Mouse (Mus musculus): ENCODE results near the gene Cd300lg. TPM values are rescaled to one million over a fixed set of nuclear protein-coding genes. Genes with fewer than 3 reads are reported as not detected.

Gene Cd300lg
- 0.25 TPM for polyA plus RNA-seq (2015; fragmentation: Illumina TruSeq; extraction: RNeasy Lipid Tissue Mini Kit (QIAGEN cat#74804); ENCODE audit: low read depth, low replicate concordance)

GRCm38 (mm10) chr11:102041350-102041949 is at the start of gene Cd300lg:
Gene Cd300lg (plus strand): TSS chr11:102041509.

GRCm38 (mm10) chr11:102028087-102028816 is 13.1 kb upstream of the Cd300lg start, which contains the start of gene Mpp3:
Gene Mpp3 (minus strand): TSS chr11:102028461.

GRCm38 (mm10) chr11:102087931-102088898 is 46.9 kb downstream of the Cd300lg start, which contains the start of gene Mpp2:
Gene Mpp2 (minus strand): TSS chr11:102088515.

GRCm38 (mm10) chr11:102101219-102101618 is 59.9 kb downstream of the Cd300lg start, which contains the start of gene Ppy:
Gene Ppy (minus strand): TSS chr11:102101319.

Other genes starting within 250 kb of the Cd300lg start
- 0.79 TPM for gene Meox1, start 147.1 kb upstream of the Cd300lg start, polyA plus RNA-seq (2015; fragmentation: Illumina TruSeq; extraction: RNeasy Lipid Tissue Mini Kit (QIAGEN cat#74804); ENCODE audit: low read depth, low replicate concordance)
- gene Sost, start 74.5 kb upstream of the Cd300lg start, polyA plus RNA-seq (2015; fragmentation: Illumina TruSeq; extraction: RNeasy Lipid Tissue Mini Kit (QIAGEN cat#74804); ENCODE audit: low read depth, low replicate concordance): not detected
- gene Cfap97d1, start 57.2 kb upstream of the Cd300lg start, polyA plus RNA-seq (2015; fragmentation: Illumina TruSeq; extraction: RNeasy Lipid Tissue Mini Kit (QIAGEN cat#74804); ENCODE audit: low read depth, low replicate concordance): not detected
- gene Dusp3, start 54.5 kb upstream of the Cd300lg start, polyA plus RNA-seq (2015; fragmentation: Illumina TruSeq; extraction: RNeasy Lipid Tissue Mini Kit (QIAGEN cat#74804); ENCODE audit: low read depth, low replicate concordance): 151 TPM
- gene Mpp3, start 13.0 kb upstream of the Cd300lg start, polyA plus RNA-seq (2015; fragmentation: Illumina TruSeq; extraction: RNeasy Lipid Tissue Mini Kit (QIAGEN cat#74804); ENCODE audit: low read depth, low replicate concordance): 42.1 TPM
- 87.5 TPM for gene Mpp2, start 47.0 kb downstream of the Cd300lg start, polyA plus RNA-seq (2015; fragmentation: Illumina TruSeq; extraction: RNeasy Lipid Tissue Mini Kit (QIAGEN cat#74804); ENCODE audit: low read depth, low replicate concordance)
- not detected for gene Ppy, start 59.8 kb downstream of the Cd300lg start, polyA plus RNA-seq (2015; fragmentation: Illumina TruSeq; extraction: RNeasy Lipid Tissue Mini Kit (QIAGEN cat#74804); ENCODE audit: low read depth, low replicate concordance)
- gene Pyy, start 66.3 kb downstream of the Cd300lg start, polyA plus RNA-seq (2015; fragmentation: Illumina TruSeq; extraction: RNeasy Lipid Tissue Mini Kit (QIAGEN cat#74804); ENCODE audit: low read depth, low replicate concordance): not detected
- gene Nags, start 104.0 kb downstream of the Cd300lg start, polyA plus RNA-seq (2015; fragmentation: Illumina TruSeq; extraction: RNeasy Lipid Tissue Mini Kit (QIAGEN cat#74804); ENCODE audit: low read depth, low replicate concordance): not detected
- 25.8 TPM for gene Tmem101, start 114.9 kb downstream of the Cd300lg start, polyA plus RNA-seq (2015; fragmentation: Illumina TruSeq; extraction: RNeasy Lipid Tissue Mini Kit (QIAGEN cat#74804); ENCODE audit: low read depth, low replicate concordance)
- gene Lsm12, start 143.8 kb downstream of the Cd300lg start, polyA plus RNA-seq (2015; fragmentation: Illumina TruSeq; extraction: RNeasy Lipid Tissue Mini Kit (QIAGEN cat#74804); ENCODE audit: low read depth, low replicate concordance): 26.1 TPM
- gene G6pc3, start 148.1 kb downstream of the Cd300lg start, polyA plus RNA-seq (2015; fragmentation: Illumina TruSeq; extraction: RNeasy Lipid Tissue Mini Kit (QIAGEN cat#74804); ENCODE audit: low read depth, low replicate concordance): 61.4 TPM
- 122 TPM for gene Hdac5, start 188.7 kb downstream of the Cd300lg start, polyA plus RNA-seq (2015; fragmentation: Illumina TruSeq; extraction: RNeasy Lipid Tissue Mini Kit (QIAGEN cat#74804); ENCODE audit: low read depth, low replicate concordance)
- 2.6 TPM for gene BC030867, start 207.4 kb downstream of the Cd300lg start, polyA plus RNA-seq (2015; fragmentation: Illumina TruSeq; extraction: RNeasy Lipid Tissue Mini Kit (QIAGEN cat#74804); ENCODE audit: low read depth, low replicate concordance)
- 3.1 TPM for gene Asb16, start 227.2 kb downstream of the Cd300lg start, polyA plus RNA-seq (2015; fragmentation: Illumina TruSeq; extraction: RNeasy Lipid Tissue Mini Kit (QIAGEN cat#74804); ENCODE audit: low read depth, low replicate concordance)
- gene Tmub2, start 243.4 kb downstream of the Cd300lg start, polyA plus RNA-seq (2015; fragmentation: Illumina TruSeq; extraction: RNeasy Lipid Tissue Mini Kit (QIAGEN cat#74804); ENCODE audit: low read depth, low replicate concordance): 92.1 TPM